12 mouse cellular contexts compared by ENCODE assay signal in the genomic region with DNA sequence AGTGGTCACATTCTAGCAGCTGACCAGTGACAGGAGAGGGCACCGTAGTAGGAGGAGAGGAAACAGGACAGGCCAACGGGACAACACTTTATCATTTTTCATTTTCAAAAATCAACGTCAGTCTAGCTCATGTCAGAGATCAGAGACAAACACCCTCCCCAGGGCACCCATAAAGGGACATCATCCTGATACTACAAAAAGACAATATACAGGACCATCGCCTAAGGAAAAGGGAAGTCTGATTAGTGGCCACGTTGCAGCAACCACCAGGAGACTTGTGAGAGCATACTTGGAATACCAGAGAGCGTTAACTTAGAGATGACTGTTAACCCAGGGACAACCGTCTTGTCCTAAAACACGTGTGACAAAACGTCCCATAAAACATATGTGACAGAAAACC. TPM values are rescaled to one million over a fixed set of nuclear protein-coding genes. Genes with fewer than 3 reads are reported as not detected.
DNase-seq lines count a peak whose midpoint lies in the region; ATAC-seq and TF ChIP-seq lines count a peak whose summit lies in the region.
"Had no signal": no experiment of that assay in that cellular context is flagged by ENCODE, and none has a peak within 500 bp of the region (broad histone marks: within the 10 kb centered on the region; RNA-seq: fewer than 3 reads in every experiment).

No protein-coding gene starts in this region.

- no peak for TF ChIP-seq EP300 in stomach, postnatal 0 days (optimal IDR thresholded peaks at IDR 0.05)

- ATAC-seq in heart, embryonic 15.5 days (replicated peaks; ENCODE audit: insufficient number of reproducible peaks, insufficient read depth, low FRiP score, low read depth) = no peak
- no peak for ATAC-seq in midbrain, postnatal 0 days (ENCODE audit: low FRiP score)
- ATAC-seq in midbrain, embryonic 16.5 days = no peak
- no peak for ATAC-seq in limb, embryonic 12.5 days (ENCODE audit: insufficient number of reproducible peaks, insufficient read depth, low FRiP score, low TSS enrichment, low read depth)
- no peak for ATAC-seq in stomach, postnatal 0 days (ENCODE audit: low FRiP score, low TSS enrichment)
- ATAC-seq: forebrain, embryonic 15.5 days had no signal

- no peak for TF ChIP-seq CTCF in midbrain, postnatal 0 days (IDR thresholded peaks at IDR 0.05)
- no peak for TF ChIP-seq CTCF in stomach, postnatal 0 days (IDR thresholded peaks at IDR 0.05; ENCODE audit: low read depth)

- intact Hi-C loops in heart, postnatal 36 days (cut with DNase I) = loop anchor here (2.0 to 5.0 kb wide), 2 partner anchors 23 to 222 kb away; no protein-coding TSS in a partner anchor

- peak overlapping the region; percentile 71 for H3K9ac ChIP-seq in heart, embryonic 15.5 days
- no peak overlapping the region for H3K9ac ChIP-seq in midbrain, postnatal 0 days (replicated peaks; ENCODE audit: low read length, poor library complexity, severe bottlenecking)
- H3K9ac ChIP-seq in midbrain, embryonic 16.5 days (ENCODE audit: low read depth, low read length) = no peak overlapping the region
- no peak overlapping the region for H3K9ac ChIP-seq in limb, embryonic 12.5 days (replicated peaks)
- H3K9ac ChIP-seq in stomach, postnatal 0 days (ENCODE audit: low read length) = no peak overlapping the region
- H3K9ac ChIP-seq: forebrain, embryonic 15.5 days; midbrain, embryonic 12.5 days had no signal

- H3K36me3 ChIP-seq in heart, embryonic 15.5 days = no peaks in the 10 kb centered on the region
- H3K36me3 ChIP-seq in midbrain, postnatal 0 days (ENCODE audit: insufficient read depth, low read length) = no peaks in the 10 kb centered on the region
- H3K36me3 ChIP-seq in midbrain, embryonic 16.5 days (ENCODE audit: control insufficient read depth, insufficient read depth, low read length) = no peaks in the 10 kb centered on the region
- H3K36me3 ChIP-seq in limb, embryonic 12.5 days = no peaks in the 10 kb centered on the region
- no peaks in the 10 kb centered on the region for H3K36me3 ChIP-seq in stomach, postnatal 0 days (ENCODE audit: control insufficient read depth, insufficient read depth, low read length)
- H3K36me3 ChIP-seq: forebrain, embryonic 15.5 days; midbrain, embryonic 12.5 days had no signal

- H3K4me2 ChIP-seq in heart, embryonic 15.5 days = peak overlapping the region; percentile 81
- H3K4me2 ChIP-seq in midbrain, postnatal 0 days (ENCODE audit: low read depth, low read length, poor library complexity, severe bottlenecking) = peak overlapping the region; percentile 93; the same call in 1 of the 2 replicates
- no peak overlapping the region for H3K4me2 ChIP-seq in midbrain, embryonic 16.5 days (ENCODE audit: low read length)
- H3K4me2 ChIP-seq in limb, embryonic 12.5 days = peak overlapping the region; percentile 83
- H3K4me2 ChIP-seq in stomach, postnatal 0 days (replicated peaks; ENCODE audit: low read depth) = peak overlapping the region; percentile 73
- H3K4me2 ChIP-seq: midbrain, embryonic 12.5 days had no signal

- H3K4me1 ChIP-seq in heart, embryonic 15.5 days (replicated peaks) = peaks cover 37% of the 10 kb centered on the region
- H3K4me1 ChIP-seq in midbrain, postnatal 0 days (ENCODE audit: insufficient read depth, low read length) = no peaks in the 10 kb centered on the region
- H3K4me1 ChIP-seq in midbrain, embryonic 16.5 days (ENCODE audit: control insufficient read depth, insufficient read depth, low read length) = peaks cover 10% of the 10 kb centered on the region; the same call in 1 of the 2 replicates
- H3K4me1 ChIP-seq in limb, embryonic 12.5 days (replicated peaks) = peaks cover 20% of the 10 kb centered on the region
- 0 out of 2 replicates have a peak, but pooled peaks cover 2% of the 10 kb centered on the region for H3K4me1 ChIP-seq in stomach, postnatal 0 days (replicated peaks; ENCODE audit: control insufficient read depth, insufficient read depth)

- H3K27me3 ChIP-seq in heart, embryonic 15.5 days = no peaks in the 10 kb centered on the region
- peaks cover 14% of the 10 kb centered on the region for H3K27me3 ChIP-seq in midbrain, postnatal 0 days (ENCODE audit: insufficient read depth, low read length)
- peaks cover 26% of the 10 kb centered on the region for H3K27me3 ChIP-seq in midbrain, embryonic 16.5 days (ENCODE audit: control insufficient read depth, insufficient read depth, low read depth, low read length)
- peaks cover 13% of the 10 kb centered on the region for H3K27me3 ChIP-seq in limb, embryonic 12.5 days
- H3K27me3 ChIP-seq in stomach, postnatal 0 days (ENCODE audit: control insufficient read depth, insufficient read depth, low read length) = no peaks in the 10 kb centered on the region

- WGBS in heart, embryonic 15.5 days = 18% methylated on average over 9 of the region's 9 CpGs
- WGBS in midbrain, postnatal 0 days = 41% methylated on average over 9 of the region's 9 CpGs
- WGBS in midbrain, embryonic 16.5 days = 38% methylated on average over 9 of the region's 9 CpGs
- 24% methylated on average over 9 of the region's 9 CpGs for WGBS in limb, embryonic 12.5 days
- 43% methylated on average over 9 of the region's 9 CpGs for WGBS in stomach, postnatal 0 days

- no peaks in the 10 kb centered on the region for H3K9me3 ChIP-seq in heart, embryonic 15.5 days (replicated peaks)
- no peaks in the 10 kb centered on the region for H3K9me3 ChIP-seq in midbrain, postnatal 0 days (ENCODE audit: low read length)
- H3K9me3 ChIP-seq in midbrain, embryonic 16.5 days (replicated peaks; ENCODE audit: control insufficient read depth, low read length, poor library complexity, severe bottlenecking) = no peaks in the 10 kb centered on the region
- H3K9me3 ChIP-seq in limb, embryonic 12.5 days = no peaks in the 10 kb centered on the region
- no peaks in the 10 kb centered on the region for H3K9me3 ChIP-seq in stomach, postnatal 0 days (ENCODE audit: control insufficient read depth, low read length)
- H3K9me3 ChIP-seq: forebrain, embryonic 15.5 days; midbrain, embryonic 12.5 days had no signal

- H3K27ac ChIP-seq in heart, embryonic 15.5 days = no peak overlapping the region
- H3K27ac ChIP-seq in midbrain, postnatal 0 days (ENCODE audit: low read depth, low read length) = no peak overlapping the region
- H3K27ac ChIP-seq in midbrain, embryonic 16.5 days (ENCODE audit: low read length) = no peak overlapping the region
- no peak overlapping the region for H3K27ac ChIP-seq in limb, embryonic 12.5 days
- no peak overlapping the region for H3K27ac ChIP-seq in stomach, postnatal 0 days (replicated peaks)
- H3K27ac ChIP-seq: forebrain, embryonic 15.5 days; midbrain, embryonic 12.5 days had no signal

- DNase-seq in heart, postnatal 36 days = no peak
- DNase-seq in midbrain, postnatal 0 days (ENCODE audit: low spot score) = no peak
- no peak for DNase-seq in stomach, postnatal 0 days (ENCODE audit: low spot score)
- DNase-seq in spleen, postnatal 4 days (ENCODE audit: low spot score in 2 of 2) = no peak
- no peak for DNase-seq in left cerebral cortex, adult 9 months (ENCODE audit: low spot score in 2 of 2)
- DNase-seq: cerebellum, adult 9-10 months; thymus, postnatal 36 days had no signal

- H3K4me3 ChIP-seq in heart, embryonic 15.5 days = peak overlapping the region; percentile 64
- no peak overlapping the region for H3K4me3 ChIP-seq in midbrain, postnatal 0 days (ENCODE audit: low read depth, low read length)
- no peak overlapping the region for H3K4me3 ChIP-seq in midbrain, embryonic 16.5 days (ENCODE audit: low read depth, low read length)
- peak overlapping the region; percentile 66; the same call in 1 of the 2 replicates for H3K4me3 ChIP-seq in limb, embryonic 12.5 days (replicated peaks)
- peak overlapping the region; percentile 68; the same call in 1 of the 2 replicates for H3K4me3 ChIP-seq in stomach, postnatal 0 days (ENCODE audit: low read depth, low read length)
- H3K4me3 ChIP-seq: forebrain, embryonic 15.5 days; midbrain, embryonic 12.5 days had no signal

RNA-seq across cellular contexts. Expression of gene Cgnl1, which starts 1.7 kb away (rescaled TPM):
- polyA plus RNA-seq in heart, embryonic 15.5 days (2015; fragmentation: Nextera tagmentation; extraction: Ambion mirVana) = 31.3 and 32.7 TPM in 2 replicates
- 10 to 100 TPM; 31.9 to 38.4 TPM for total RNA-seq in heart, postnatal 36 days (2021)
- 5.7 and 11.2 TPM in 2 replicates for total RNA-seq in midbrain, postnatal 0 days (2014; rRNA removed)
- polyA plus RNA-seq in midbrain, postnatal 0 days (2015; fragmentation: Nextera tagmentation; extraction: Ambion mirVana) = 4.6 and 4.9 TPM in 2 replicates
- 4.2 and 4.6 TPM in 2 replicates for polyA plus RNA-seq in midbrain, embryonic 16.5 days (2015; fragmentation: Nextera tagmentation; extraction: Ambion mirVana)
- 8.8 and 9.2 TPM in 2 replicates for polyA plus RNA-seq in limb, embryonic 12.5 days (2016; fragmentation: Nextera tagmentation; extraction: Ambion mirVana)
- polyA plus RNA-seq in stomach, postnatal 0 days (2015; fragmentation: Nextera tagmentation; extraction: Ambion mirVana) = 5.2 and 6.3 TPM in 2 replicates

Comparison
In these comparisons a context has a peak if more than half of its experiments do, and no peak if none do; other contexts are left out.
1. H3K4me3 ChIP-seq: peak in heart, embryonic 15.5 days (single experiment), limb, embryonic 12.5 days (single experiment) and stomach, postnatal 0 days (single experiment); none in midbrain, postnatal 0 days (single experiment) and midbrain, embryonic 16.5 days (single experiment).